Mouse (Mus musculus): ENCODE measurements around the gene Trim80.

DNA sequence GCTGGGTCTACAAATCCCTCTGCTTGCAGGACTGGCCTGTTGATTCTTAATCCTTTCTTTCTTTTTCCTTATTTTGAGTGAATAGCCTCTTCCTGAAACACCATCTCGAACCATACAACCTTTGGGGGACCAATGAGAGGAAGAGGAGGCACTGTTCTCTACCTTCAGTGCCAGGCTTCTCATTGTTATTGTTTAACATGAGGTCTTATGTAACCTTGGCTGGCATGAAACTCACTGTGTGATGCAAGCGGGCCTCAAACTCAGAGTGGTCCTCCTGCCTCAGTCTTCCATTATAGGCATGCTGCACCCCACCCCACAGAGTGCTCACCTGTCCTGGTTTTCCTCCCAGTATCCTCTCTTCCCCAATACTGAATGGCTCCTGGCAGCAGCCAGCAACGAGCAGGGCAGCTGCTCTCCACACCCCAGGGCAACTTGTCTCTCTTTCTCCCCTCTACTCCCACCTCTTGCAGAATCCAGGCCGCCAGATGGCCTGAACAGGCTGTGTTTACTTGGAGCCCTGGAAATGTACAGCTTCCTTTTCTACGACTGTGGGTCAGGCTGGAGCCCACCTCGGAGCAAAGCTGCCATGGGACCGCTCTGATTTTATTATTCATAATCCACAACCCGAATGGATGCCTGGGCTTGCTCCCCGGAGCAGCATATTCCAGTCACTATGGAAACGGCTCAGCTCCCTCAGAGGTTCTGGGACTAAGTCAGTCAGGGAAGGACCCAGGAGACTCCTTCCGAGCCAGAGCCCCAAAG, 39.5 kb upstream of the Trim80 start:
- no peak for TF ChIP-seq EP300 (IDR thresholded peaks at IDR 0.05; ENCODE audit: low read depth)
- TF ChIP-seq CTCF (IDR thresholded peaks at IDR 0.05; ENCODE audit: low read depth) = no peak

Measured in heart, postnatal 0 days (tissue).